Mouse (Mus musculus) heart, postnatal 14 days (tissue): Measurements from ENCODE around the gene Kansl1l. TPM values are rescaled to one million over a fixed set of nuclear protein-coding genes. Genes with fewer than 3 reads are reported as not detected.
A peak's percentile ranks its signal among the peaks of the same experiment; 100 is the strongest.

Experiments used
- DNase-seq, 2 experiments: peaks; one replicate each; pipeline ENCODE4 v3.0.0; 2021 to 2022
- intact Hi-C: fragments of 180-260 bp; cut with DNase I; formaldehyde crosslinking; loops from one replicate; pipeline ENCODE4 v1.15.1; 2025
- total RNA-seq, 2 experiments: library from RNA; stranded (reverse); gene quantifications; 2 replicates each; pipeline ENCODE4 v1.2.3; 2021

Kansl1l gene
- total RNA-seq, 2 experiments from 2014 or later, result 18.3 to 18.6 TPM

- DNase-seq, result no peak
- intact Hi-C loops, result loop anchor here (10.0 kb wide), 1 partner anchor 725 kb away; no protein-coding TSS in a partner anchor
These were observed 12.2 kb upstream of the Kansl1l start for GRCm38 (mm10) chr1:66829400-66830080.

DNA sequence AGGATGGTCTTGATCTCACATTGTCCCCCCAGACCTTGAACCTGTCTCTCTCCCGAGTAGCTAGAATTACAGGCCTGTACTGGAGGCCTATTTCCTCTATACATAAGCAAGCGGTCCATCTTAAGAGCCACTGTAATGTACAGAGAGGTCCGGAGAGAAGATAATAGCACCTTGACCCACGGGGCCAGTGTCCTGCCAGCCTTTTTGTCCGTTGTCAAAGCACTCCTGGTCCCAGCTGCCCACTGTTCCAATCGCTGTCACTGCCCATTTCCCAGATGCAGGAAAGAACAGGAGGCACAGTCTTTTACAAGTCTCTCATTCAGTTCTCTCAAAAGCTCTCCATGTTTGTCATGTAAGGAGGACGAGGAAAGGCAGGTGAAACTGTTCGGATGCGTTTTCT is 4.6 kb upstream of the Kansl1l start:
- no peak for DNase-seq
- intact Hi-C loops, result no loop called here

- no peak for DNase-seq
- intact Hi-C loops, result no loop called here
These were observed 2.9 kb upstream of the Kansl1l start for GRCm38 (mm10) chr1:66820241-66820640.

DNA sequence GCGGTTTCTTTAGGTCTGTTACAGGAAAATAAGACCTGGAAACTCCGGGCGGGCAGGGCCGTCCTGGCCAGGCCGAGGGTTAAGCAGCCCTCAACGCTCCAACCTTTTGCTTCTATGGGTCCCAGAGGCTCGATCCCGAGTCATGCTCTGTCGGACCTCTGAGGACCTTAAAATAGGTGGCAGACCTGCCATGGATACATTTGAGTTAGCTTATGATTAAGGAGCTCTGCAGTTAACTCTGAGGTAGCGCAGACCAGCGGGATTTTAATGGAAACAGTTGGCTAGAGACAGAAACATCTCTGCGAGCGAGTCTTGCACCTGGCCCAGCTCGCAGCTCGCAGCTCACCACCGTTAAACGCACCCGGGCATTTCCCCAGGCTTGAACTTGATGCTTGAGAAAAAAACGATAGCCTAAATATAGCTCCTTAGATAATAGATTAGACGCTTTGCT is 528 bp upstream of the Kansl1l start:
- intact Hi-C loops, result loop anchor here (5.0 kb wide), 3 partner anchors 44 to 116 kb away; partner anchors contain the start of genes Acadl and Rpe
- no peak for DNase-seq

GRCm38 (mm10) chr1:66816837-66817452 is 417 bp downstream of the Kansl1l start:
- intact Hi-C loops, result loop anchor here (5.0 kb wide), 3 partner anchors 45 to 115 kb away; partner anchors contain the start of genes Acadl and Rpe
- DNase-seq, result peak; percentile 95 to 96

DNA sequence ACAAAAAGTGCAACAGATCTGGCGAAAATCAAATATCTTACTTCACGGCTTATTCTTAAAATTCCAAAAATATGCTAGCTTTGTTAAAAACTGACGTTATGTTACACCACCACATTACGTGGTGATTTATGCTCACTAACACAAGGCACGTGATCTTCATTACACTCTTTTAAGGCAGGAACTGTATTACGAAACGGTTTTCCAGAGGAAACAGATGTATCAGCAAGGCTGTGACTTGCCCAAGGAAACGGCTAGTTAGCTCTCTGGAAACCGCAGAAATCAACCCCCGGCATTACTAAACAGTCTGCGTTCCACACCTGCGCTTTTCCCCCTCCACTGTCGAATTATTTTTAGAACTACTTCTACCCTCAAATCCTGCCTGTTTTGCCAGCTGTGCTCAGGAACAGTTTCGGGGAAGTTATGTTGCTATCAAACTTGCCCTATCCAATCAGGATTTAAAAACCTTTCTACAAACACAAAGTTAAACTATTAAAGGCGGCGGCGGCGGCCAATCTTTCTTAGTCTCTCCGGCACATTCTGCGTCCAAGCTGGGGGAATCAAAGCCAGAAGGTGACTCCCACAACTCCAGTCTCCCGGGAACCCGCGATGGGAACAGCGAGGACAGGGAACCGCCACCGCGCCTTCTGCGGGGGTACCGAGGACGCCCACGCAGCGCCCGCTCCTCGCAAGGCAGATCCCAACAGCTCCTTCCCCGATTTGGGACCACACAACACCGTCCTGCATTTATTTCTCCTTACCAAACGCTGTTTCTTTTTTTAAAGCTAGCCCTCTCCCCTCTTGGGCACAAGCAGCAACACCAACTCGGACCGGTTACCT is 1.2 kb downstream of the Kansl1l start:
- intact Hi-C loops, result loop anchor here (5.0 kb wide), 3 partner anchors 46 to 114 kb away; partner anchors contain the start of genes Acadl and Rpe
- peak; percentile 67 to 74 for DNase-seq

- no peak for DNase-seq
- intact Hi-C loops, result loop anchor here (5.0 kb wide), 3 partner anchors 48 to 112 kb away; partner anchors contain the start of genes Acadl and Rpe
These were observed 2.6 kb downstream of the Kansl1l start for GRCm38 (mm10) chr1:66814756-66815155.

- intact Hi-C loops, result no loop called here
- no peak for DNase-seq
These were observed 4.2 kb downstream of the Kansl1l start for GRCm38 (mm10) chr1:66813191-66813590.

DNA sequence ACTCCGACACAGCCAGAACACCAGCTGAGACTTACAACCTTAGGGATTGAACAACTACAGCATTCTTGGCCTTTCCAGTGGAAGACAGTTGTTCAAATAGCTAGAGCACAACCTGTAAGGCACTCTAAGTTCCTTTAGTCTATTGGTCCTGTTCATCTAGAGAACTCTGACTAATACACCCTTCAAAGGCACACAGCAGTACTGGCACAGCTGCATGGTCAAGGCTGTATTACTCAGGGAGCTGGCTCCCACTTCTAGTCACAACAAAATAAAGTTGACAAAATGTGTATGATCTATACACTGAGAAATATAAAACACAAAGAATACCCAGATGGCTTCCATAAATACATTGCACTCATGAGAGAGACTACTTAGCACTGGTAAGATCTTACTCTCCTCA is 10.5 kb downstream of the Kansl1l start:
- DNase-seq, result no peak

GRCm38 (mm10) chr1:66805408-66805807 is 12.0 kb downstream of the Kansl1l start:
- DNase-seq, result no peak

More for the DNA sequence above, 10.5 kb downstream of the Kansl1l start:
- intact Hi-C loops, result no loop called here

GRCm38 (mm10) chr1:66804710-66805109 is 12.7 kb downstream of the Kansl1l start:
- DNase-seq, result no peak
- intact Hi-C loops, result no loop called here

More at GRCm38 (mm10) chr1:66805408-66805807, 12.0 kb downstream of the Kansl1l start:
- intact Hi-C loops, result no loop called here

GRCm38 (mm10) chr1:66797962-66798361 is 19.4 kb downstream of the Kansl1l start:
- intact Hi-C loops, result no loop called here
- DNase-seq, result no peak

DNA sequence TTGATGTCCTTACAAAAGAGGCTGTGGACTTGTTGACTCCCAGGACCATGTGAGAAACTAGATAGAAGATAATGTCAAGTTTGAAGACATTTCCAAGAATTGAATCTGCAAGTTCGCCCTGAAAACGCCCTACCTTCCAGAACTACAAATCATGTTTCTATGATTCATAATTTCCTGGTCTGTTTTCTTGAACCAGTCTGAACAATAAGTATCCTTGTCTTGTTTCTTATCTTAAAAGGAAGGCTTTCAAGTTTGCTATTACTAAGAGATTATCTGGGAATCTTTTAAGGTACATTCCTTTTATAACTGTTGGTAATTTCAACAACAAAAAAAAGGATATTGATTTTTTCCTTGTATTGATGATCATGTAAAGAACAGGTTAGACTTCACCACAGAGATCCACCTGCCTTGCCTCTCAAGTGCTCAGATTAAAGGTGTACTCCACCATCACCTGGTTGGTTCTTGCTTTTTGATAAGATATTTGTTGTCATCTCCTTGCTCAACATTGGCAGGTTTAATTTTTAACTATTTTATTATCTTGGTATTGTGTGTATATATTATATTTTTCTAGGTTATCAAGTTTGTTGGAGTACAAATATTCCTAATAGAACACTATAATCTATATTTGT is 24.4 kb downstream of the Kansl1l start:
- DNase-seq, result no peak
- intact Hi-C loops, result no loop called here

GRCm38 (mm10) chr1:66782296-66782695 is 35.1 kb downstream of the Kansl1l start:
- intact Hi-C loops, result no loop called here
- DNase-seq, result no peak

DNA sequence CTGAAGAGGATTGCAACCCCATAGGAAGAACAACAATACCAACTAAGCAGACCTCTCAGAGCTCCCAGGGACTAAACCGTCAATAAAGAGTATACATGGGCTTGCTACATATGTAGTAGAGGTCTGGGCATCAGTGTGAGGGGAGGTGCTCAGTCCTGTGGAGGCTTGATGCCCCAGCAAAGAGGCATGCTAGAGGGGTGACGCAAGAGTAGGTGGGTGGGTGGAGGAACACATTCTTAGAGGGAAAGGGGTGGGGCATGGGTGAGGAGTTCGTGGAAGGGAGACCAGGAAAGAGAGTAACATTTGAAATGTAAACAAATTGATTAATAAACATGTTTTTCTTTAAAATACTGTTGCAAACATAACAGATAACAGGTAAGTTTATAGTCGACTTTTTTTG is 36.3 kb downstream of the Kansl1l start:
- no peak for DNase-seq
- intact Hi-C loops, result no loop called here

GRCm38 (mm10) chr1:66778798-66779197 is 38.6 kb downstream of the Kansl1l start:
- DNase-seq, result no peak
- intact Hi-C loops, result no loop called here

DNA sequence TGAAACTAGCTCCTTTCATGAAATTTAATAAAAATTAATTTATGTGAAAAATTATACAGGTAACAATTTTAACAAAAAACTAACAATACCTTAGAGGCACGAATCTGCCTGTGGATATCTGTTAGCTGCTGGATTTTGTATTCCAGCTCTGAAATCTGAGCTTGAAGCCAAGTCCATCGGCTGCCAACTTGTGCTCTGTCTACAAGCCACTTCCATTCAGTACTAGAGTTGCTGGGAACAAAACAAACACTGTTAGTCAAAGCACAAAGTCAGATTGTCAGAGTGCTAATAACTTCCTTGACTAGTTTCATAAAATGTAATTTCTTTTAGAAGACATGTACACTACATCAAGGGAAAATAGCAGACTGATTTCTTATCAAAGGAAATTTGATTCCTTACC is 39.5 kb downstream of the Kansl1l start:
- intact Hi-C loops, result no loop called here
- peak; percentile 29 to 57 for DNase-seq

- intact Hi-C loops, result no loop called here
- no peak for DNase-seq
These were observed 48.6 kb downstream of the Kansl1l start for GRCm38 (mm10) chr1:66768764-66769163.

DNA sequence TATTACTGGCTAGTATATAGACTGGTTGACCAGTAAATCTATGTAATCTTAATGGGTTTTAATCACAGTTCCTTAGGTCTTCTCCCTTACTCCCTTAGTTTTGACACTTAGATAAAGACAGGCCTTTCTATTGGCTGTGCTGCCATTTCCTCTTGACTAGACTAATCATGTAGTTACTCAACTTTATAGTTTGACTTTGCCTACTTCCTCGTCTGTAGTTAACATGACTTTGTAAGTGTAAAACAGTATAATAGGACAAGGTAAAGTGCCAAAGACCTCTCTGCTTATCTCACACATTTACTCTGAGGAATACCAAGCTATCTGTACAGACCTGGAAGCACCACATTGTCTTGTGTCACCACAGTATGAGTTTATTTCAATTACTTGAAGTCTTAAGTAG is 86.8 kb downstream of the Kansl1l start:
- no peak for DNase-seq
- intact Hi-C loops, result no loop called here

DNA sequence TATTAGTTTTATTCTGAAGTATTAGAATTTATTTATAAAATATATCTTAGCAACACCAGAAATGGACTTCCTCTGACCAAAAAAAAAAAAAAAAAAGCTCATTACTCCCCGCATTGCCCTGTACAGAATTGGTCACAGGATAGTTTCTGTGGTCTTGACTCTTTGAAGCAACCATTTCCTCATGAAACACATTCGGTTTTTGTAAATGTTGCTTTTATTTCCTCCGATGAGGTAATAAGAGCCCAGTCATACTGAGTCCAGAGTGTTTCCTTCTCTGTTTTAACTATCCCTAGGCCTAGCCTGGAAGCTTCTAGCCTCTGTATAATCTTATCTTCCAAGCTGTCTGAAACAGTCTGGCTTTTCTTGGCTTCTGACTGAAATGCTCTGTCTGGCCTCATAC is 104.5 kb downstream of the Kansl1l start:
- intact Hi-C loops, result no loop called here

More for the DNA sequence above, 104.5 kb downstream of the Kansl1l start:
- DNase-seq, result no peak
